Mouse (Mus musculus) testis, adult 2 months (tissue): Measurements from ENCODE around the gene Atp2b2. TPM values are rescaled to one million over a fixed set of nuclear protein-coding genes. Genes with fewer than 3 reads are reported as not detected.
"Not testable (repeated sequence)": the region's sequence is repeated elsewhere in the genome, so short reads cannot be mapped to it uniquely, and the experiment has no call there.

Source experiments
- H3K27ac ChIP-seq: fragments of 200-500 bp; 2 replicates; pipeline ENCODE4 v1.5.1; 2012; ENCODE audit warnings: low read depth, low read length; ENCODE audit not compliant: control insufficient read depth, insufficient read depth
- H3K27me3 ChIP-seq: fragments of 200-500 bp; 2 replicates; pipeline ENCODE4 v1.6.1; 2012; ENCODE audit warnings: mild to moderate bottlenecking, low read length, moderate library complexity; ENCODE audit not compliant: control insufficient read depth, insufficient read depth
- H3K36me3 ChIP-seq: fragments of 200-500 bp; 2 replicates; pipeline ENCODE4 v1.6.1; 2012; ENCODE audit warnings: mild to moderate bottlenecking, low read length; ENCODE audit not compliant: control insufficient read depth, insufficient read depth
- H3K4me1 ChIP-seq: fragments of 200-500 bp; 2 replicates; pipeline ENCODE4 v1.6.1; 2012; ENCODE audit warnings: low read length; ENCODE audit not compliant: control insufficient read depth, insufficient read depth
- H3K4me3 ChIP-seq: fragments of 200-500 bp; 2 replicates; pipeline ENCODE4 v1.5.1; 2012; ENCODE audit warnings: low read depth, mild to moderate bottlenecking, low read length, moderate library complexity, mixed read lengths; ENCODE audit not compliant: control insufficient read depth
- CTCF ChIP-seq: fragments of 200-500 bp; IDR thresholded peaks from 2 replicates; pipeline ENCODE4 v1.5.1; 2012; ENCODE audit warnings: low read depth, mild to moderate bottlenecking, inconsistent platforms, low read length, moderate library complexity; ENCODE audit not compliant: control insufficient read depth, insufficient read depth, insufficient replicate concordance
- POLR2A ChIP-seq: fragments of 200-500 bp; IDR thresholded peaks from 2 replicates; pipeline ENCODE4 v1.6.1; 2012; ENCODE audit warnings: low read depth, mild to moderate bottlenecking, inconsistent platforms, low read length, moderate library complexity; ENCODE audit not compliant: control insufficient read depth
- polyA plus RNA-seq: library from polyadenylated mRNA; depleted of rRNA; stranded (reverse); fragments of >200 nt; gene quantifications from 2 replicates; pipeline ENCODE4 v1.2.3, GENCODE M21; 2012; rRNA removed

The Atp2b2 gene
- polyA plus RNA-seq, 1 experiment = 0.85 TPM

DNA sequence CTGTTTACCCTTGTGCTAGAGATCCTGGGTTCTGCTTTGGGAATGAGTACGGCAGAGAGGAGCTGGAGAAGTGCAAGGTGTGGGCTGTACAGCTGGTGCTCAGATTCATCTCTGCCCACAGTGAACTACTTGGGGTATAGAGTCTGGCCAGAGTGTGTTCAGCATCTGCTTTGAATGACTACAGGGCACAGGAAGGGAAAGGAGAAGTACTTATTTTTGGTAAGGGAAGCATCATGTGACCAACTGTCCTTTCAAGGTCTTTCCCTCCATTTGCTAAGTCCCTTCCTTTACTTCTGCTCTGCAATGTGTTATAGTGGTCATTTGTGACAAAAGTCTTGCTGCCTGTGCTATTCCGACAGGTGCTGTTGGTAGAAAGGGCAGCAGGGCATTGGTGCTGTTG, 328.1 kb downstream of the Atp2b2 start:
- no peak for TF ChIP-seq POLR2A
- TF ChIP-seq CTCF = no peak
- no peaks in the 10 kb centered on the region for H3K27me3 ChIP-seq
- peaks cover 4% of the 10 kb centered on the region for H3K36me3 ChIP-seq
- no peak overlapping the region for H3K4me3 ChIP-seq
- no peak overlapping the region; the same call in 1 of the 2 replicates for H3K27ac ChIP-seq
- H3K4me1 ChIP-seq = no peaks in the 10 kb centered on the region

DNA sequence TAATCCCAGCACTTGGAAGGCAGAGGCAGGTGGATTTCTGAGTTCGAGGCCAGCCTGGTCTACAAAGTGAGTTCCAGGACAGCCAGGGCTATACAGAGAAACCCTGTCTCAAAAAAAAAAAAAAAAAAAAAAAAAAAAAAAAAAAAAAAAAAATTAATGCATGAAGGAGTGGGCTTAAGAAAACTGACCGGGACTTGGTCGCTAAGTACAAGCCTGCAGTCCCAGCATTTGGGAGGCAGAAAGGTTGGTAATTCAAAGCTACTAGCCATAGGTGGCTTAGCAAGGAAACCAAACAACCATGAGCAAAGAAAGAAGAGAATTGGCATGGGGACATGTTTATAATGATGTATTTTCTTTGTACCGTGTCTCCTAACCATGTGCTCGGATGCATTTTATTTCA, 329.0 kb downstream of the Atp2b2 start:
- H3K27ac ChIP-seq, H3K36me3 ChIP-seq, H3K4me1 ChIP-seq, H3K27me3 ChIP-seq, H3K4me3 ChIP-seq: not testable (repeated sequence)

DNA sequence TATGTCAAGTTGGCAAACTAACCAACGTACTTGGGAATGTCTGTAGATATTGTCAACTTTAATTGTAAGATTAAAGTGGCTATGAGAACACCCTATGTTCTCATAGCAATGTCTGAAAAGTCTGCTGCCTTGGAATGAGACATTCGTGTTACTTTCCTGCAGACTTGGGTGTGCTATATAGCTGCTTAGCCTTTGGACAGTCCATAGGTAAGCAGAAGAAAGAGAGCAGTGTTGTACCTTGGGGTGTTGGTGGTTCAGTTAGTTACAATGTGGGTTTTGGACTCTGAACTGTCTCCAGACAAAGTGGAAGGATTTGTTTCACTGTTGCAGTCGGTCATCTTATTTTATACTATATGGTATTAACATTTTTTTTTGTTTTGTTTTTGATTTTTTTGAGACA, 329.7 kb downstream of the Atp2b2 start:
- peaks cover 6% of the 10 kb centered on the region for H3K36me3 ChIP-seq
- H3K27me3 ChIP-seq = no peaks in the 10 kb centered on the region
- H3K4me1 ChIP-seq = no peaks in the 10 kb centered on the region
- no peak for TF ChIP-seq POLR2A
- no peak for TF ChIP-seq CTCF
- H3K27ac ChIP-seq = no peak overlapping the region
- H3K4me3 ChIP-seq = no peak overlapping the region

DNA sequence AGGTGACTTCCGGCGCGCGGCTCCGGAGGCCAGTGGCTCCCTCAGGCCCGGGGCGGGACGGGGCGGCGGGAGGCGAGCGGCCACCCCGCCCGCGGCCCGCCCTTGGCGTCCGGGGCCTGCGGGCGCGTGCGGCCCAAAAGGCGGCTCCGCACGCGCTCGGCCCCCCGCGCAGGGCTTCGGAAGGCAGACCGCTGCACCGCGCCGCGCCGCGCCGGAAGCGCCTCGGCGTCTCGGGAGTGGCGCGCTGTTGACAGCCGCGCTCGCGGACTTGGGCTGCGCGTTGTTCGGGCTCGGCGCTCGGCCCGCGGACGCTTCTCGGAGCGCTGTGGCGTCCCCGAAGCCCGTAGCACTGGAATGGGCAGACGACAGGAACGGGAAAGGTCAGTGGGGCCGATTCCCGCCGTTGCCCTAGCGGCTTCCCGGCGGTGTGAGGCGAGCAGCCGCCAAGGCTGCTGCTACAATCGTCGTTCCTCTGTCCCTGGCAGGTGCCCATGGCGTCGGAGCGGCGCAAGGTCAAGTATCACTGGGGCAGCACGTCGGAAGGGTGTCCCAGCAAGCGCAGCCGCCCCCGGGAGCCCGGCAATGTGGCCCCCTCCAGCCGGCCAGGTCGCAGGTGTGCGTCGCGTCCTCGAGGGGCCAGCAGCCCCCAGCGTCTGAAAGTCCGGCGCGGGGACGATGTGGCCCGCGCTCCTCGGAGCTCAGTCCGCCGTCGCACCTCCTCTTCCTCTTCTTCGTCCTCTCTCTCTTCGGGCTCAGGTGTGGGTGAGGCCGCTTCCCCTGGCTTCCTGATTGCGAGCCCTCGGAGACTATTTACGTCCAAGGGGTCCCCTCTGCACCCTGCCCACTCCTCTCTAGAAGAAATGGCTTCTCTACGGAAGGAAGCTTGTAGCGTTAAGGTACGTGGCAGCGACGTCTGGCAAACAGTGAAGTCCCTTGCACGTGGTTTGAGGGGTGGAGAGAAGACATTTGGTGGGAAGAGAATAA, 344.9 kb downstream of the Atp2b2 start:
- H3K4me1 ChIP-seq = peaks cover 13% of the 10 kb centered on the region
- peak overlapping the region; percentile 89 for H3K4me3 ChIP-seq
- H3K27me3 ChIP-seq = no peaks in the 10 kb centered on the region
- TF ChIP-seq POLR2A (no peak; the same call in 1 of the 2 replicates), CTCF (no peak)
- H3K27ac ChIP-seq = peak overlapping the region; percentile 97
- peaks cover 2% of the 10 kb centered on the region; the same call in 1 of the 2 replicates for H3K36me3 ChIP-seq

DNA sequence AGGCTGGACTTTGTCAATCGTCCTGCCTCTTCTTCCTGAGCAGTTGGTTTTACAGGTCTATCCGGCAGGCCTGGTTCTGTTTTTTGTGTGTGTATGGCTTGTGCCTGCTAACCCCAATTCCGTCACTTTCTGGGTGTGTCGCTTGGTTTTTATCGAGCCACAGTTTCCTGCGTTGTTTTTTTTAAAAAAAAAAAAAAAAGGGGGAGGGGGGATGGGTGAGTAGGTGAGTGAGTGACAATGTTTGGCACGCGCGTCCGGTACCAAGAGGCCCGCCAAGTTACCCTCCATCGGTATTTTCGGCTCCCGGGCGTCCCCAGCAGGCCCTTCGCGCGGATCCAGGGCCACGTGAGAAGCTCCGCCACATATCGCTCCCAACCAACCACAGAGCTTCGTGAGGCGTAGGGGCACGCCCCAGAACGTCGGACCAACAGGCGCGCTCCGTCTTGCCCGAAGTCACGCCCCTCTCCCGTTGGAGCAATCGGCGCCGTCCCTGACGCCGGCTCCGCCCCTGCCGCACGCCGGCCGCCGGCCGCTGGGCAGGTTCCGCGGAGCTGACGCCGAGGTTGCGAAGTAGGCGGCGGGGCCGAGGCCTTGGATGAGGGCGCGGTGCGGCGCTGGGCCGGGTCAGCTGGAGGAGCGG, 345.7 kb downstream of the Atp2b2 start, which contains the start of gene Tatdn2:
Gene Tatdn2 (plus strand): TSS at position 469 of the 640 bp plus-strand sequence.
- H3K36me3 ChIP-seq = peaks cover 2% of the 10 kb centered on the region; the same call in 1 of the 2 replicates
- peaks cover 13% of the 10 kb centered on the region for H3K4me1 ChIP-seq
- peak within 1 kb of the TSS; percentile 97 for H3K27ac ChIP-seq
- no peaks in the 10 kb centered on the region for H3K27me3 ChIP-seq
- TF ChIP-seq CTCF (no peak), POLR2A (peak; percentile 71)
- H3K4me3 ChIP-seq = peak within 1 kb of the TSS; percentile 89

- Histone ChIP-seq H3K27ac (peak overlapping the region; percentile 87), H3K4me1 (peaks cover 15% of the 10 kb centered on the region), H3K36me3 (no peaks in the 10 kb centered on the region), H3K27me3 (no peaks in the 10 kb centered on the region), H3K4me3 (peak overlapping the region; percentile 89; the same call in 1 of the 2 replicates)
- TF ChIP-seq POLR2A (no peak), CTCF (no peak)
Measured at GRCm38 (mm10) chr6:113695766-113696355, 346.6 kb downstream of the Atp2b2 start.

- H3K4me1 ChIP-seq = peaks cover 19% of the 10 kb centered on the region
- no peak overlapping the region for H3K4me3 ChIP-seq
- TF ChIP-seq POLR2A = no peak
- no peak for TF ChIP-seq CTCF
Measured at GRCm38 (mm10) chr6:113695203-113695602, 347.2 kb downstream of the Atp2b2 start.

More at GRCm38 (mm10) chr6:113695203-113695602, 347.2 kb downstream of the Atp2b2 start:
- Histone ChIP-seq H3K27ac (no peak overlapping the region), H3K36me3 (no peaks in the 10 kb centered on the region), H3K27me3 (no peaks in the 10 kb centered on the region)

Other genes starting within 250 kb of the Atp2b2 start
- gene Slc6a11, start 88.6 kb upstream of the Atp2b2 start, polyA plus RNA-seq = 1.2 and 1.6 TPM in 2 replicates
- gene Slc6a1, start 240.0 kb upstream of the Atp2b2 start, polyA plus RNA-seq = 0.19 and 0.27 TPM in 2 replicates